ENCODE assay signal across 8 mouse cellular contexts in genomic region chr11:45008078-45008477, GRCm38 (mm10).
A peak's percentile ranks its signal among the peaks of the same experiment; 100 is the strongest.
DNase-seq lines count a peak whose midpoint lies in the region; ATAC-seq and TF ChIP-seq lines count a peak whose summit lies in the region.

No protein-coding gene starts in this region.

- no peaks in the 10 kb centered on the region for H3K36me3 ChIP-seq in hindbrain, embryonic 16.5 days (ENCODE audit: control insufficient read depth, insufficient read depth, low read length)
- no peaks in the 10 kb centered on the region for H3K36me3 ChIP-seq in megakaryocyte, embryonic 14.5 days (replicated peaks; ENCODE audit: low read length)

- 3% methylated on average over 7 of the region's 7 CpGs for whole genome bisulfite sequencing in hindbrain, embryonic 16.5 days

- ATAC-seq in hindbrain, embryonic 16.5 days, result peak; percentile 76

- no peaks in the 10 kb centered on the region for H3K9me3 ChIP-seq in hindbrain, embryonic 16.5 days (ENCODE audit: control insufficient read depth, low read length)
- no peaks in the 10 kb centered on the region for H3K9me3 ChIP-seq in megakaryocyte, embryonic 14.5 days

- TF ChIP-seq CTCF in left cerebral cortex, adult 2 months (IDR thresholded peaks at IDR 0.05), result peak; percentile 92

- no peaks in the 10 kb centered on the region for H3K27me3 ChIP-seq in hindbrain, embryonic 16.5 days (replicated peaks; ENCODE audit: control insufficient read depth, insufficient read depth, low read length)
- H3K27me3 ChIP-seq in megakaryocyte, embryonic 14.5 days (replicated peaks), result peaks cover 3% of the 10 kb centered on the region

- peak; percentile 65 for DNase-seq in Muller cell, postnatal 12 days (ENCODE audit: inconsistent ontology term)
- DNase-seq in cerebellum, postnatal 14 days, result peak; percentile 92 to 93
- peak; percentile 78 for DNase-seq in gastrocnemius, adult 18-20 months (ENCODE audit: low spot score)
- DNase-seq in left cerebral cortex, adult 2 months (ENCODE audit: extremely low spot score in 1 of 2, low spot score in 2 of 2), result peak; percentile 69 to 78
- DNase-seq in right cerebral cortex, postnatal 10 days (ENCODE audit: low spot score in 2 of 2), result peak; percentile 59 to 81
- peak; percentile 74 for DNase-seq in urinary bladder, postnatal 14 days (ENCODE audit: low spot score)

- intact Hi-C loops in left cerebral cortex, adult 2 months (cut with DNase I), result loop anchor here (1.0 kb wide), 2 partner anchors 397 to 531 kb away; no protein-coding TSS in a partner anchor

- H3K27ac ChIP-seq in hindbrain, embryonic 16.5 days (ENCODE audit: low read depth, low read length), result no peak overlapping the region
- H3K27ac ChIP-seq in left cerebral cortex, adult 2 months, result no peak overlapping the region

- peaks cover 2% of the 10 kb centered on the region; the same call in 1 of the 2 replicates for H3K4me1 ChIP-seq in hindbrain, embryonic 16.5 days (ENCODE audit: control insufficient read depth, insufficient read depth, low read depth, low read length)
- H3K4me1 ChIP-seq in megakaryocyte, embryonic 14.5 days, result 0 out of 2 replicates have a peak, but pooled peaks cover 9% of the 10 kb centered on the region

- H3K4me3 ChIP-seq in hindbrain, embryonic 16.5 days (ENCODE audit: low read length), result 0 out of 2 replicates have a peak overlapping the region, but pooled peaks have one; percentile 16
- H3K4me3 ChIP-seq in left cerebral cortex, adult 2 months, result no peak overlapping the region
- peak overlapping the region; percentile 81 for H3K4me3 ChIP-seq in megakaryocyte, embryonic 14.5 days (replicated peaks)

- H3K4me2 ChIP-seq in hindbrain, embryonic 16.5 days (ENCODE audit: low read length), result peak overlapping the region; percentile 55

- H3K9ac ChIP-seq in hindbrain, embryonic 16.5 days (ENCODE audit: low read depth, low read length), result no peak overlapping the region
